Mouse (Mus musculus) ES-Bruce4 (cell line): ENCODE results near the gene Pde4d. TPM values are rescaled to one million over a fixed set of nuclear protein-coding genes. Genes with fewer than 3 reads are reported as not detected.

Source experiments
- H3K27ac ChIP-seq: 2 replicates; pipeline ENCODE4 v1.5.1; 2012; ENCODE audit warnings: low read length, inconsistent platforms; ENCODE audit not compliant: insufficient read depth
- H3K27me3 ChIP-seq: 2 replicates; pipeline ENCODE4 v1.6.1; 2012; ENCODE audit warnings: mild to moderate bottlenecking, low read length, inconsistent platforms; ENCODE audit not compliant: control insufficient read depth, poor library complexity, insufficient read depth, severe bottlenecking
- H3K36me3 ChIP-seq: 2 replicates; pipeline ENCODE4 v1.6.1; 2012; ENCODE audit warnings: inconsistent platforms, mild to moderate bottlenecking, low read length, moderate library complexity; ENCODE audit not compliant: control insufficient read depth, poor library complexity, insufficient read depth, severe bottlenecking
- H3K4me1 ChIP-seq: one replicate; pipeline ENCODE4 v1.8.1; 2011; ENCODE audit warnings: low read length; ENCODE audit not compliant: control insufficient read depth, insufficient read depth
- H3K4me3 ChIP-seq: 2 replicates; pipeline ENCODE4 v1.5.1; 2011; ENCODE audit warnings: low read depth, mild to moderate bottlenecking, low read length
- H3K9ac ChIP-seq: 2 replicates; pipeline ENCODE4 v1.6.1; 2012; ENCODE audit warnings: low read depth, mild to moderate bottlenecking, inconsistent platforms; ENCODE audit not compliant: poor library complexity, severe bottlenecking
- H3K9me3 ChIP-seq: replicated peaks from 2 replicates; pipeline ENCODE4 v1.6.1; 2012; ENCODE audit warnings: mild to moderate bottlenecking, low read length, inconsistent platforms; ENCODE audit not compliant: control insufficient read depth, poor library complexity, insufficient read depth, severe bottlenecking
- CTCF ChIP-seq: IDR thresholded peaks from one replicate; pipeline ENCODE4 v1.8.1; 2011; ENCODE audit warnings: low read depth, low read length
- EP300 ChIP-seq: IDR thresholded peaks from 2 replicates; pipeline ENCODE4 v1.6.1; 2011; ENCODE audit warnings: low read depth, low read length; ENCODE audit not compliant: insufficient read depth
- POLR2A ChIP-seq: IDR thresholded peaks from one replicate; pipeline ENCODE4 v1.8.1; 2011; ENCODE audit warnings: low read length; ENCODE audit not compliant: insufficient read depth
- polyA plus RNA-seq: library from polyadenylated mRNA; stranded (reverse); fragments of >200 nt; gene quantifications from 2 replicates; pipeline ENCODE4 v1.2.4, GENCODE M21; 2011; ENCODE audit warnings: low read depth; ENCODE audit not compliant: missing spikeins, insufficient read depth, insufficient read length

Gene Pde4d
- polyA plus RNA-seq, 1 experiment, result 5.0 TPM

DNA sequence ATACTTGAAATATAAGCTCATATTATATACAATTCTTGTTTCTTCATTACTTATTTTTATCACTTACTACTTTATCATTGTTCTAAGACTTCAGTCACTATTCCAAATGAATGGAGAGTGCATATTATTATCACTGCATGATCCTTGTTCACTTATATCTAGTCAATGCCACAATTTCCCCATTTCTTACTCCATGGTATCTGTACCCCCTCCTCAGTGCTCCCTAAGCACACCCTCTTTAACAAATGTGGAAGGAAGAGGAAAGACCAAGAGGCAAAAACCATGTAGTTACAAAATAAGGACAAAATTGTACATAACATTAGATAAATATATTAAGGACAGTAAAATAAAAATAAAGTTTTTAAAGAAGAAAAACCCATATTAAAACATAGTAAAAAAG lies 216.8 kb downstream of the Pde4d start:
- Histone ChIP-seq H3K9me3 (no peaks in the 10 kb centered on the region), H3K27me3 (no peaks in the 10 kb centered on the region), H3K27ac (no peak overlapping the region), H3K4me3 (no peak overlapping the region), H3K36me3 (no peaks in the 10 kb centered on the region), H3K4me1 (no peaks in the 10 kb centered on the region), H3K9ac (no peak overlapping the region)
- no peak for TF ChIP-seq EP300
- no peak for TF ChIP-seq POLR2A
- no peak for TF ChIP-seq CTCF

DNA sequence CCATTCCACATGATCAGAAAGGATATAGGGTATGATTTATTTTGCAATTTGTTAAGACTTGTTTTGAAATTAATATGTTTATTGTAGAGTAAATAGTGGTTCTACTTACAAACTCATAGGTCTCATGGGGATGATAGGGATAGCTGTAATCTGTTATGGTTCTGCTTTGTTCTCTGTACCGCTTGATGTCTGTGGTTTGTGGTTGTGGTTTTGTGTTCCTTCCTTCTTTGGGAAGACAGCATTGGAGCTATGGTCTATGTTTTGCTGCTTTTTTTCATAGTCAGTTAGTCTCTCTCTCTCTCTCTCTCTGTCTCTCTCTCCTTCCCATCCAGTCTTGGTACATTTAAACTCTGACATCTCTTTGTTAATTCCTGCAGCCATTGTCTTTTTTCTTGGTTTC lies 217.3 kb downstream of the Pde4d start:
- H3K4me3 ChIP-seq, result no peak overlapping the region
- no peak for TF ChIP-seq POLR2A
- no peaks in the 10 kb centered on the region for H3K4me1 ChIP-seq
- no peak overlapping the region for H3K27ac ChIP-seq
- no peak overlapping the region for H3K9ac ChIP-seq
- no peaks in the 10 kb centered on the region for H3K36me3 ChIP-seq
- H3K27me3 ChIP-seq, result no peaks in the 10 kb centered on the region
- H3K9me3 ChIP-seq, result no peaks in the 10 kb centered on the region

DNA sequence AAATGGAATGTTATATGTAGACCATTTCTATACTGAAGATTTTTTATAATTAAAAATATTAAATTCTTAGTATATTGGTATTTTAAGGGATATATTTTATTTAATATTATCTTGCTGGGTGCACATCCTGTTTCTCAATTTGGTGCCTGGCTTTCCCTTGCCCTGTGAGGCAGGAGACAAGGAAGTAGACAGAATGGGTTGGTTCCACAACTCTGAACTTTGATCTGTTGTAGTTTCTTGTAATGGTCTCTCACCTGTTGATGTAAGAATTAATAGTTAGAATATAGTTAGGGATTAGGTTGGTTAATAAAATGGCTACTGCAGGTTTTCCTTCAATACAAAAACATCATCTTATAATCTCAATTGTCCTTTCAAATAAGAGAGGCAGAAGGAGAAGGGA lies 227.3 kb downstream of the Pde4d start:
- no peak for TF ChIP-seq POLR2A
- no peak for TF ChIP-seq CTCF
- no peak for TF ChIP-seq EP300
- H3K9ac ChIP-seq, result no peak overlapping the region
- H3K4me1 ChIP-seq, result no peaks in the 10 kb centered on the region
- no peaks in the 10 kb centered on the region for H3K36me3 ChIP-seq
- H3K9me3 ChIP-seq, result no peaks in the 10 kb centered on the region
- no peaks in the 10 kb centered on the region for H3K27me3 ChIP-seq
- H3K4me3 ChIP-seq, result no peak overlapping the region
- no peak overlapping the region for H3K27ac ChIP-seq

DNA sequence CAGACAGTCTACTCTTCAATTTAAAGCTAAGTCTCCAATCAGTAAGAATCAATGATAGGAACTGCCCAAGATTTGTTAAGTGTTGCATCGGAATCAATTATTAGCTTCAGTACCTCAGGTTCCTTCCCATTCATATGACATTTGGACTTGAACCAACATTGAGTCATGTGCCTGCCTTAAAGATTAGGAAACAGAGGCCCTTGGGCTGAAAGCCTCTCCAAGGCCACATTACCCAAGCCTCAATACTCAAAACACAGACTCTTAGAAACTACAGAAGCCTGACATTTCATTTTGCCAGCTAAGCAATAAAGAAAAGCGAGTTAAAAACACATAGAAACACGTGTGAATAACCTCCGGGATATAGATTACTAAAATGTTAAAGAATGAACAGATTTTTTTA lies 233.3 kb downstream of the Pde4d start:
- TF ChIP-seq POLR2A, result no peak
- TF ChIP-seq EP300, result no peak
- H3K4me1 ChIP-seq, result no peaks in the 10 kb centered on the region
- no peaks in the 10 kb centered on the region for H3K9me3 ChIP-seq
- no peak overlapping the region for H3K9ac ChIP-seq
- no peak overlapping the region for H3K4me3 ChIP-seq
- no peaks in the 10 kb centered on the region for H3K27me3 ChIP-seq
- H3K27ac ChIP-seq, result no peak overlapping the region
- H3K36me3 ChIP-seq, result no peaks in the 10 kb centered on the region

DNA sequence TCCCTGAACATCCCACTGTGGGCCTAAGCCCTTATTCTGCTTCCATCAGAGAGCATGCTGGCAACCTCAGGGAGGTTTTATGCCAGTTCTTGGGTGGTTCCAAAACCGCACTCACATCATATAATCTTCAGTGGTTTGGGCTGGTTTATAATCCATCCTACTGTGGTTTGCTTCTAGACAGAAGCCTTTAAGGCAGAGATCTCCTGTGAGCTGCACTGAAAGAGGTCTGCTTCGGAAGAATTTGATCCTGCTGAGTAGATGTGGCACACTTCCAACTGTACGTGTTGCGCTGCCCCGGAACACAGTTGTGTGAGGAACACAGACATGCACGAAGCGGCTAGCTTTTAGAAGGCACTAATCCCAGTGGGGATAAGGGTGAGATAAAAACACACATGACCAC lies 236.1 kb downstream of the Pde4d start:
- Histone ChIP-seq H3K36me3 (no peaks in the 10 kb centered on the region), H3K4me3 (no peak overlapping the region), H3K27ac (no peak overlapping the region), H3K27me3 (no peaks in the 10 kb centered on the region), H3K9me3 (no peaks in the 10 kb centered on the region), H3K9ac (no peak overlapping the region), H3K4me1 (no peaks in the 10 kb centered on the region)
- TF ChIP-seq EP300 (no peak), CTCF (no peak), POLR2A (no peak)

DNA sequence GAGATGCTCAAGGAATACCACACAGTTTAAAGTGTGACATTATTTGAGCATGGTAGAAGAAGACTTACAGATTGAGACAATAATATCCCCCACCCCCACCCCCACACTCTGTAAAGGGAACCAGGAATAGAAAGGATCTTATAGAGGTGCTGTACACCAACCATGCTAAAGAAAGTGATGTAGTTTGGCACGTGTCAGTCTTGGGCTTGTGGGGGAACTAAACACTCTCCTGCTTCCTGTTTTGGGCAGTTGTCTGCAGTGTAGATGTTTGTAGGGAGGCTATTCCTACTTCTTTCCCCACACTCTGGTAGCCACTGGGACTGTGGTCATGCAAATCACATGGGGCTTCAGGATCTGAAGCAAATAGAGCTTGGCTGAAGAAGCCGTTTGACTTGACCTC lies 236.5 kb downstream of the Pde4d start:
- no peak overlapping the region for H3K9ac ChIP-seq
- TF ChIP-seq CTCF (no peak), POLR2A (no peak), EP300 (no peak)

DNA sequence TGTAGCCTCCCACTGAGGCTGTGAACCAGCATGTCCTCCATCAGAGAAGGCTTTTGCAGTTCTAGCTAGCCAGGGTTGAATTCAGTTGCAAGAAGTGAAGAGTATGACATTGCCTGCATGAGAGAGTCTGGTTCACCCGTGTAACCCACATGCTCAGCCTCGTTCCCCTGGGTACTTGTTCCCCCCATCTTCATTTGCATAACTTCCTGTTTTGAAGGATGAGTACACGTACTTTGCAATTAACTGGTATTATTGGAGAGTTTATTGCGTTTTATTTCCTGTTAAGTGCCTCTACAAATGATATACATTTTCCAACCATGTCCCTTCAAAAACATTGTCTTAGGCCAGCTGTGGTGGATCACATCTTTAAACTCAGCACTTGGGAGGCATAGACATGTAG lies 237.1 kb downstream of the Pde4d start:
- Histone ChIP-seq H3K27me3 (no peaks in the 10 kb centered on the region), H3K4me1 (no peaks in the 10 kb centered on the region), H3K4me3 (no peak overlapping the region), H3K9ac (no peak overlapping the region), H3K27ac (no peak overlapping the region), H3K9me3 (no peaks in the 10 kb centered on the region), H3K36me3 (no peaks in the 10 kb centered on the region)
- TF ChIP-seq POLR2A (no peak), EP300 (no peak), CTCF (no peak)

More for the DNA sequence above, 236.5 kb downstream of the Pde4d start:
- Histone ChIP-seq H3K27me3 (no peaks in the 10 kb centered on the region), H3K9me3 (no peaks in the 10 kb centered on the region), H3K4me3 (no peak overlapping the region), H3K36me3 (no peaks in the 10 kb centered on the region), H3K27ac (no peak overlapping the region), H3K4me1 (no peaks in the 10 kb centered on the region)
